Mouse (Mus musculus): ENCODE measurements around the gene Shisa7. TPM values are rescaled to one million over a fixed set of nuclear protein-coding genes. Genes with fewer than 3 reads are reported as not detected.
"Not testable (repeated sequence)": the region's sequence is repeated elsewhere in the genome, so short reads cannot be mapped to it uniquely, and the experiment has no call there.

The Shisa7 gene
- polyA plus RNA-seq (2012; rRNA removed), result 0.01 and 0.14 TPM in 2 replicates
- polyA plus RNA-seq (2014; fragmentation: Nextera tagmentation; extraction: Ambion mirVana), result not detected in 2 replicates

DNA sequence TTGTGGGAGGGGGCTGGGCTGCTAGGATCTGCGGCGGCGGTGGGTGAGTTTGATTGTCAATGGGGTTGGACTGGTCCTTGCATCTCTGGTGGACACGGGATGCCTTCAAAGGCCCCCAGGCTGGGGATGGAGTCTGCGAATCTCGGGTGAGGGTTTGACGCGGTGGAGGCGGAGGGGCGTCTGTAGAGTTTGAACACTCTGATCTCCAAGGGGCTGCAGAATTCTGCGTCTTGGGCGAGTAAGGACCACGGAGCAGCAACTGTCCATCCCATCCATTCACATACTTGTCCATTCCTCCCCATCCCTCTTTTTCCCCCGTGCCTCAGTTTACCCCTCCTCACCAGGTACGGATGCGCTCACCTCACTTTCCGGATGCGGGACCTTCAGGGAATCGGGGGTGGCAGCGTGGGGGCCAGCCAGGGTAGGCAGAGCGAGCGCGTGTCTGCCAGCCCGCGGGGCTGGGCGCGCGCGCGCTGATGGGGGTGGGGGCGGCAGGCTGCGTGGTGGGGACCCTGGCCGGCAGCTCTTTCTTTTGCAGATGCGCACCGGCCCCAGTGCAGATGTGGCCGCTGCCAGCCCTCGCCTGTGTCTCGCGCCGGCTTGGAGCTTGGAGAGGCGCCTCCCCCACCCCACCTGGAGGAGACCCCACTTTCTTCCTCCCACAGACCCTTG, at the start of gene Shisa7:
Gene Shisa7, minus strand, starts transcription at position 452 of the 672 bp plus-strand sequence.
- TF ChIP-seq CTCF (IDR thresholded peaks at IDR 0.05; ENCODE audit: low read depth) (no peak), EP300 (IDR thresholded peaks at IDR 0.05; ENCODE audit: low read depth) (no peak)
- 4% methylated on average over 41 of the region's 41 CpGs for WGBS (ENCODE audit: insufficient replicate concordance)
- H3K36me3 ChIP-seq (replicated peaks; ENCODE audit: control insufficient read depth, insufficient read depth, low read depth), result no peaks in the 10 kb centered on the region
- H3K27me3 ChIP-seq (ENCODE audit: control insufficient read depth, insufficient read depth, low read length), result peaks cover 55% of the 10 kb centered on the region
- H3K4me3 ChIP-seq (ENCODE audit: insufficient read depth in 1 of 2, low read depth in 2 of 2, low read length in 2 of 2), result no peak within 1 kb of the TSS
- no peak within 1 kb of the TSS for H3K4me2 ChIP-seq (ENCODE audit: low read depth)
- no peaks in the 10 kb centered on the region for H3K4me1 ChIP-seq (replicated peaks; ENCODE audit: control insufficient read depth in 2 of 2, insufficient read depth in 2 of 2, low read length in 1 of 2)
- ATAC-seq (ENCODE audit: insufficient read depth) (no peak), DNase-seq (ENCODE audit: low read depth in 3 of 3, low spot score in 3 of 3) (no peak)
- no peak within 1 kb of the TSS for H3K9ac ChIP-seq (replicated peaks)
- H3K9me3 ChIP-seq (ENCODE audit: control insufficient read depth, low read length), result no peaks in the 10 kb centered on the region
- no peak within 1 kb of the TSS for H3K27ac ChIP-seq

DNA sequence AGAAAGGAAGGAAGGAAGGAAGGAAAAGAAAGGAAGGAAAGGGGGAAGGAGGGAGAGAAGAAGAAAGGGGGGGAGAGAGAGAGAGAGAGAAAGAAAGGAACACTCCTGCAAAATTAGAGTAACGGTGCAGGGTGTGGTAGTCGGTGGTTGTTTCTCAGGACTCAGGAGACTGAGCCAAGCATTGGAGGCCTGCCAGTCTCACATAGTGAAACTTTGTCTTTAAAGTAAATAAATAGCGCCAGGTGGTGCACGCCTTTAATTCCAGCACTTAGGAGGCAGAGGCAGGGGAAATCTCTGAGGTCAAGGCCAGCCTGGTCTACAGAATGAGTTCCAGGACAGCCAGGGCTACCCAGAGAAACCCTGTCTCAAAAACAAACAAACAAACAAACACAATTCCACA, 42.2 kb upstream of the Shisa7 start:
- ATAC-seq (ENCODE audit: insufficient read depth), result no peak

DNA sequence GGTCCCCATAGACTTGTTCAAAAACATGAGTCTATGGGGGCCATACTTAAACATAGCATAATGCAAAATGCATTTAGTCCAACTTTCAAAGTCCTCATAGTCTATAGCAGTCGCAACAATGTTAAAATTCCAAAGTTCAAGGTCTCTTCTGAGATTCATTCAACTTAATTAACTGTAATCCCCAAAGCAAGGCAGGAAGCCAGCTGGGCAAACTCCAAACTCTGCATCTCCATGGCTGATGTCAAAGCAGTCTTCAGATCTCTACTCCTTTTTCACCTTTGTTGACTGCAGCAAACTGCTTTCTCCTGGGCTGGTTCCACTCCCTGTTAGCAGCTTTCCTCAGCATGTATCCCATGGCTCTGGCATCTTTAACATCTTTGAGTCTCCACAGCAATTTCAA, 34.5 kb upstream of the Shisa7 start:
- H3K27ac ChIP-seq; H3K4me2 ChIP-seq (ENCODE audit: low read depth); H3K4me3 ChIP-seq (ENCODE audit: insufficient read depth in 1 of 2, low read depth in 2 of 2, low read length in 2 of 2); DNase-seq (ENCODE audit: low read depth in 3 of 3, low spot score in 3 of 3); H3K36me3 ChIP-seq (replicated peaks; ENCODE audit: control insufficient read depth, insufficient read depth, low read depth); H3K9ac ChIP-seq (replicated peaks); H3K27me3 ChIP-seq (ENCODE audit: control insufficient read depth, insufficient read depth, low read length); ATAC-seq (ENCODE audit: insufficient read depth); H3K9me3 ChIP-seq (ENCODE audit: control insufficient read depth, low read length): not testable (repeated sequence)
- peaks cover 21 to 28% of the 10 kb centered on the region in 2 experiments for H3K4me1 ChIP-seq (replicated peaks; ENCODE audit: control insufficient read depth in 2 of 2, insufficient read depth in 2 of 2, low read length in 1 of 2)
- WGBS (ENCODE audit: insufficient replicate concordance), result 70% methylated on average over 1 of the region's 1 CpGs

More for the DNA sequence above, 42.2 kb upstream of the Shisa7 start:
- Histone ChIP-seq H3K4me1 (replicated peaks; ENCODE audit: control insufficient read depth in 2 of 2, insufficient read depth in 2 of 2, low read length in 1 of 2) (no peaks in the 10 kb centered on the region), H3K27ac (no peak overlapping the region), H3K27me3 (ENCODE audit: control insufficient read depth, insufficient read depth, low read length) (no peaks in the 10 kb centered on the region), H3K4me2 (ENCODE audit: low read depth) (no peak overlapping the region), H3K9ac (replicated peaks) (no peak overlapping the region), H3K36me3 (replicated peaks; ENCODE audit: control insufficient read depth, insufficient read depth, low read depth) (no peaks in the 10 kb centered on the region), H3K4me3 (ENCODE audit: insufficient read depth in 1 of 2, low read depth in 2 of 2, low read length in 2 of 2) (no peak overlapping the region), H3K9me3 (ENCODE audit: control insufficient read depth, low read length) (no peaks in the 10 kb centered on the region)
- TF ChIP-seq CTCF (IDR thresholded peaks at IDR 0.05; ENCODE audit: low read depth) (no peak), EP300 (IDR thresholded peaks at IDR 0.05; ENCODE audit: low read depth) (no peak)
- DNase-seq (ENCODE audit: low read depth in 3 of 3, low spot score in 3 of 3), result no peak
- 65% methylated on average over 4 of the region's 4 CpGs for WGBS (ENCODE audit: insufficient replicate concordance)

DNA sequence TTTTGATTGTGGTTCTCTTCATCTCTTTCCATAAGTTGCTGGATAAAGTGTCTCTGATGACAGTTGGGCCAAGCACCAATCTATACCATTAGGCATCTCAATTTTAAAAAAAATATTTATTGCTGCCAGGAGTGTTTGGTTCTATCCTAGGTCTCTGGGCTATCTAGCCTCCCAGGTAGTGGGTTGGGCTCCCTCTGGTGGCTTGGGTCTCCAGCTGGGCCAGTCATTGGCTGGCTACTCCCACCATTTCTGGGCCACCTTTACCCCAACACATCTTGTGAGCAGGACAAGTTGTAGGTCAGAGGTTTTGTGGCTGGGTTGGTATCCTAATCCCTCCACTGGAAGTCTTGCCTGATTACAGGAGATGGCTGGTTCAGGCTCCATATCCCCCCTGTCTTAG, 33.7 kb upstream of the Shisa7 start:
- H3K9ac ChIP-seq (replicated peaks), result peak overlapping the region; percentile 5; the same call in 1 of the 2 replicates
- H3K4me3 ChIP-seq (ENCODE audit: insufficient read depth in 1 of 2, low read depth in 2 of 2, low read length in 2 of 2), result peak overlapping the region; percentile 65 to 78; a peak in 2 of 4 replicates
- H3K4me1 ChIP-seq (replicated peaks; ENCODE audit: control insufficient read depth in 2 of 2, insufficient read depth in 2 of 2, low read length in 1 of 2), result peaks cover 21 to 28% of the 10 kb centered on the region in 2 experiments

DNA sequence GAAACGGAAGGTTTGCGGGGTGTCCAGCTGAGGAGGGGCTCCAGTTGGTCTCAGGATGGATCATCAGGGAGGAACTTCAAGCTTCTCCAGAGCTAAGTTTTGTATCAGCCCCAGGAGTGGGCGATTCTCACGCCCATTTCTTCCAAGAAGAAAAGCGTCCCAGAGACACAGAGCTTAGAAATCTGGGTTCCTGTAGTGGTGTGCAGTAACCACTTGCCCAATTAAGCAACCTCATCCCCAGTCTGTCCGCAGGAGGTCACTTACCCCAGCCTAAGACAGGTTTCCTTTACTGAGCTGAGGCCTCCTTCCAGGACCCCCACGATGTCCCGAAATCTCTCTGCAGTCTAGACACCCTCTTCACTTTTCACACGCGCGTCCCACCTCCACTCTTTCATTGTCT, 32.7 kb upstream of the Shisa7 start:
- H3K36me3 ChIP-seq (replicated peaks; ENCODE audit: control insufficient read depth, insufficient read depth, low read depth), result no peaks in the 10 kb centered on the region
- DNase-seq (ENCODE audit: low read depth in 3 of 3, low spot score in 3 of 3) (no peak), ATAC-seq (ENCODE audit: insufficient read depth) (peak; percentile 24)
- peak overlapping the region; percentile 66 for H3K9ac ChIP-seq (replicated peaks)
- no peaks in the 10 kb centered on the region for H3K9me3 ChIP-seq (ENCODE audit: control insufficient read depth, low read length)
- WGBS (ENCODE audit: insufficient replicate concordance), result 15% methylated on average over 11 of the region's 11 CpGs
- H3K27ac ChIP-seq, result peak overlapping the region; percentile 44; the same call in 1 of the 2 replicates
- TF ChIP-seq CTCF (IDR thresholded peaks at IDR 0.05; ENCODE audit: low read depth) (no peak), EP300 (IDR thresholded peaks at IDR 0.05; ENCODE audit: low read depth) (no peak)
- no peaks in the 10 kb centered on the region for H3K27me3 ChIP-seq (ENCODE audit: control insufficient read depth, insufficient read depth, low read length)
- H3K4me3 ChIP-seq (ENCODE audit: insufficient read depth in 1 of 2, low read depth in 2 of 2, low read length in 2 of 2), result peak overlapping the region; percentile 65 to 78
- H3K4me2 ChIP-seq (ENCODE audit: low read depth), result peak overlapping the region; percentile 95
- peaks cover 21 to 28% of the 10 kb centered on the region in 2 experiments for H3K4me1 ChIP-seq (replicated peaks; ENCODE audit: control insufficient read depth in 2 of 2, insufficient read depth in 2 of 2, low read length in 1 of 2)

More for the DNA sequence above, 33.7 kb upstream of the Shisa7 start:
- Histone ChIP-seq H3K4me2 (ENCODE audit: low read depth) (peak overlapping the region; percentile 95), H3K36me3 (replicated peaks; ENCODE audit: control insufficient read depth, insufficient read depth, low read depth) (no peaks in the 10 kb centered on the region), H3K27me3 (ENCODE audit: control insufficient read depth, insufficient read depth, low read length) (no peaks in the 10 kb centered on the region), H3K27ac (no peak overlapping the region; the same call in 1 of the 2 replicates), H3K9me3 (ENCODE audit: control insufficient read depth, low read length) (no peaks in the 10 kb centered on the region)
- peak; percentile 70 for TF ChIP-seq CTCF (IDR thresholded peaks at IDR 0.05; ENCODE audit: low read depth)
- TF ChIP-seq EP300 (IDR thresholded peaks at IDR 0.05; ENCODE audit: low read depth), result no peak
- ATAC-seq (ENCODE audit: insufficient read depth) (no peak), DNase-seq (ENCODE audit: low read depth in 3 of 3, low spot score in 3 of 3) (no peak)
